14 mouse cellular contexts compared by ENCODE assay signal in the genomic region with DNA sequence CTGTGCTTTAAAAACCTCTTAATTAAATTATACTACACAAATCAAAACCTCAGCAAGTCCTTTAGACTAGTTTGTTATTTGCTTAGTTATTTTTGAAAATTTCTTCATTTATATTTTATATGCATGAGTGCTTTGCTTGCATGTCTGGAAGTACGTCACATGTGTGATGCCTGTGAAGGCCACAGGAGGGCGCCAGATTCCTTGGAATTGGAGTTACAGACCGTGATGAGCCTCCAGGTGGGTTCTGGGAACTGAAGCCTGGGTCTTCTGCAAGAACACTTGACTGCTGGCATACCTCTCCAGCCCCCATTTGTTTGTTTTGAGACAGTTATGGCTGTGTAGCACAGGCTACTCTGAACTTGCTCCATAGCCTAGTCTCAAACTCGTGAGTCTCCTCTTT. TPM values are rescaled to one million over a fixed set of nuclear protein-coding genes. Genes with fewer than 3 reads are reported as not detected.
DNase-seq lines count a peak whose midpoint lies in the region; ATAC-seq and TF ChIP-seq lines count a peak whose summit lies in the region.
"Had no signal": no experiment of that assay in that cellular context is flagged by ENCODE, and none has a peak within 500 bp of the region (broad histone marks: within the 10 kb centered on the region; RNA-seq: fewer than 3 reads in every experiment).

No protein-coding gene starts in this region.

- no peak overlapping the region for H3K4me3 ChIP-seq in gastrocnemius, adult 2 months
- H3K4me3 ChIP-seq in lung, embryonic 14.5 days (ENCODE audit: low read depth, low read length), result no peak overlapping the region
- no peak overlapping the region for H3K4me3 ChIP-seq in ES-Bruce4 (ENCODE audit: low read depth, low read length)
- no peak overlapping the region for H3K4me3 ChIP-seq in hindbrain, embryonic 10.5 days
- H3K4me3 ChIP-seq: forebrain, embryonic 12.5 days; heart, embryonic 13.5 days; limb, embryonic 10.5 days; neural tube, embryonic 15.5 days had no signal

- no peak overlapping the region for H3K27ac ChIP-seq in gastrocnemius, adult 2 months
- no peak overlapping the region for H3K27ac ChIP-seq in lung, embryonic 14.5 days (ENCODE audit: low read depth)
- H3K27ac ChIP-seq in ES-Bruce4 (ENCODE audit: insufficient read depth, low read length), result no peak overlapping the region
- no peak overlapping the region for H3K27ac ChIP-seq in hindbrain, embryonic 10.5 days
- H3K27ac ChIP-seq: forebrain, embryonic 12.5 days; heart, embryonic 13.5 days; limb, embryonic 10.5 days; neural tube, embryonic 15.5 days had no signal

- peak; percentile 45 for TF ChIP-seq CTCF in gastrocnemius, adult 2 months (IDR thresholded peaks at IDR 0.05)
- peak; percentile 45 for TF ChIP-seq CTCF in lung, embryonic 14.5 days (IDR thresholded peaks at IDR 0.05; ENCODE audit: low read depth)
- TF ChIP-seq CTCF in ES-Bruce4 (IDR thresholded peaks at IDR 0.05; ENCODE audit: low read depth, low read length), result peak; percentile 73

- TF ChIP-seq POLR2A in ES-Bruce4 (IDR thresholded peaks at IDR 0.05; ENCODE audit: insufficient read depth, low read length), result no peak

- intact Hi-C loops in gastrocnemius, adult 2 months (cut with DNase I), result no loop called here
- intact Hi-C loops in gastrocnemius, postnatal 36 days (cut with DNase I), result no loop called here
- intact Hi-C loops in left cerebral cortex, postnatal 25 days (cut with DNase I), result no loop called here

- no peaks in the 10 kb centered on the region for H3K36me3 ChIP-seq in lung, embryonic 14.5 days (ENCODE audit: insufficient read depth)
- H3K36me3 ChIP-seq in ES-Bruce4 (ENCODE audit: control insufficient read depth, insufficient read depth, low read length, poor library complexity, severe bottlenecking), result no peaks in the 10 kb centered on the region
- no peaks in the 10 kb centered on the region for H3K36me3 ChIP-seq in hindbrain, embryonic 10.5 days
- H3K36me3 ChIP-seq: forebrain, embryonic 12.5 days; heart, embryonic 13.5 days; limb, embryonic 10.5 days; neural tube, embryonic 15.5 days had no signal

- 64% methylated on average over 4 of the region's 4 CpGs for WGBS in lung, embryonic 14.5 days
- 69% methylated on average over 4 of the region's 4 CpGs for WGBS in hindbrain, embryonic 10.5 days

- ATAC-seq in lung, embryonic 14.5 days (ENCODE audit: insufficient read depth), result no peak

- H3K4me1 ChIP-seq in lung, embryonic 14.5 days (ENCODE audit: insufficient read depth), result no peaks in the 10 kb centered on the region
- H3K4me1 ChIP-seq in ES-Bruce4 (ENCODE audit: control insufficient read depth, insufficient read depth, low read length), result no peaks in the 10 kb centered on the region
- peaks cover 8% of the 10 kb centered on the region; the same call in 1 of the 2 replicates for H3K4me1 ChIP-seq in hindbrain, embryonic 10.5 days (replicated peaks)
- H3K4me1 ChIP-seq: heart, embryonic 13.5 days; limb, embryonic 10.5 days; neural tube, embryonic 15.5 days had no signal

- no peaks in the 10 kb centered on the region for H3K9me3 ChIP-seq in lung, embryonic 14.5 days (ENCODE audit: low read depth, low read length)
- no peaks in the 10 kb centered on the region for H3K9me3 ChIP-seq in ES-Bruce4 (replicated peaks; ENCODE audit: control insufficient read depth, insufficient read depth, low read length, poor library complexity, severe bottlenecking)
- no peaks in the 10 kb centered on the region for H3K9me3 ChIP-seq in hindbrain, embryonic 10.5 days
- H3K9me3 ChIP-seq: forebrain, embryonic 12.5 days; limb, embryonic 10.5 days; neural tube, embryonic 15.5 days had no signal

- no peak for DNase-seq in gastrocnemius, adult 2 months
- DNase-seq in gastrocnemius, postnatal 36 days, result no peak
- DNase-seq in lung, embryonic 14.5 days, result peak; percentile 9
- DNase-seq in lung, adult 18-20 months, result no peak
- DNase-seq in induced T-regulatory cell, adult 2 months (ENCODE audit: low read depth), result peak; percentile 60
- no peak for DNase-seq in left cerebral cortex, postnatal 25 days (ENCODE audit: low spot score in 2 of 2)
- DNase-seq in hindbrain, embryonic 10.5 days (ENCODE audit: low spot score), result no peak
- DNase-seq: cerebellum, adult 9-10 months had no signal

- no peak overlapping the region for H3K9ac ChIP-seq in lung, embryonic 14.5 days
- no peak overlapping the region for H3K9ac ChIP-seq in ES-Bruce4 (ENCODE audit: low read depth, poor library complexity, severe bottlenecking)
- H3K9ac ChIP-seq: forebrain, embryonic 12.5 days; heart, embryonic 13.5 days; neural tube, embryonic 15.5 days had no signal

- no peaks in the 10 kb centered on the region for H3K27me3 ChIP-seq in lung, embryonic 14.5 days (ENCODE audit: insufficient read depth, low read length)
- no peaks in the 10 kb centered on the region for H3K27me3 ChIP-seq in ES-Bruce4 (ENCODE audit: control insufficient read depth, insufficient read depth, low read length, poor library complexity, severe bottlenecking)
- no peaks in the 10 kb centered on the region for H3K27me3 ChIP-seq in hindbrain, embryonic 10.5 days (ENCODE audit: insufficient read depth, poor library complexity, severe bottlenecking)
- H3K27me3 ChIP-seq: forebrain, embryonic 12.5 days; neural tube, embryonic 15.5 days had no signal

- no peak overlapping the region for H3K4me2 ChIP-seq in lung, embryonic 14.5 days
- H3K4me2 ChIP-seq: forebrain, embryonic 12.5 days; heart, embryonic 13.5 days; neural tube, embryonic 15.5 days had no signal

- TF ChIP-seq EP300 in ES-Bruce4 (IDR thresholded peaks at IDR 0.05; ENCODE audit: insufficient read depth, low read depth, low read length), result no peak

RNA-seq across cellular contexts. Expression of a gene that starts 13.7 kb away (rescaled TPM):
- total RNA-seq in gastrocnemius, adult 2 months (2021), result not detected
- not detected for total RNA-seq in gastrocnemius, postnatal 36 days (2021)
- 1.5 TPM in 1 of 2 replicates, not detected in the other for polyA plus RNA-seq in lung, embryonic 14.5 days (2014; fragmentation: Nextera tagmentation; extraction: Ambion mirVana)
- not detected in 2 replicates for polyA plus RNA-seq in ES-Bruce4 (2011; ENCODE audit: insufficient read depth, insufficient read length, low read depth, missing spikeins)
- total RNA-seq in left cerebral cortex, postnatal 25 days (2021), result not detected
- not detected in 2 replicates for polyA plus RNA-seq in hindbrain, embryonic 10.5 days (2016; fragmentation: Nextera tagmentation; extraction: Ambion mirVana)
- total RNA-seq: megakaryocyte-erythroid progenitor cell, adult 5-6 weeks had no signal
- polyA plus RNA-seq: forebrain, embryonic 12.5 days; limb, embryonic 10.5 days had no signal

Comparison
In these comparisons a context has a peak if more than half of its experiments do, and no peak if none do; other contexts are left out.
1. DNase-seq: peak in lung, embryonic 14.5 days (single experiment) and induced T-regulatory cell, adult 2 months (single experiment); none in gastrocnemius, adult 2 months (single experiment), gastrocnemius, postnatal 36 days (0 of 2), lung, adult 18-20 months (0 of 2), left cerebral cortex, postnatal 25 days (0 of 2) and hindbrain, embryonic 10.5 days (single experiment).
2. Peak in every context shown above with its lines, with median percentiles within 50 percentile points of each other: CTCF ChIP-seq.